Mouse (Mus musculus): ENCODE results near the gene Zfp276.

DNA sequence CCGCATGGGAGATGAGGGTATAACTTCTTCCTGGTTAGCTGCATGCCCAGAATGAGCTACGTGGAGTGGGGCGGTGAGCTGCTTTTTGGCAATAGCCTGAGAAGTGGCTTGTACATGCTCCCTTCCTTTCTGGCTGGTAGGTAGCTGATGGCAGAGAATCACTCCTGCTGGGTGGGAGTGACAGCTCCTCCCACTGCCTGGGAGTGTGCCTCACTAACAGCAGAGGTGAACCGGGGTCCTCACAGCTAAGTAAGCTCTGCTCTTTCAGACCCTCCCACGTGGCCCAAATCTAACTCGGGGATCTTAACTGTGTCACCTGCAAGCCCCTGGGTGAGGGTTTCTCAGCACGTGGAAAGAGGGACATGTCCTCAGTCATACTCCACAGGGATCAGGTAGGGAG is 21.4 kb upstream of the Zfp276 start:
- no peak for TF ChIP-seq CTCF (IDR thresholded peaks at IDR 0.05; ENCODE audit: low read depth, low read length)
- TF ChIP-seq POLR2A (IDR thresholded peaks at IDR 0.05; ENCODE audit: extremely low read depth, insufficient read depth, low read length) = no peak
